Mouse (Mus musculus) spleen, adult 18-20 months (tissue): ENCODE measurements around the gene Tango6.

Source experiments
- DNase-seq, 2 experiments: peaks; one replicate each; pipeline ENCODE4 v3.0.0; 2022; ENCODE audit warnings: mixed read lengths in 2 of 2

The Tango6 gene

GRCm38 (mm10) chr8:106701360-106701759 lies 18.5 kb downstream of the Tango6 start:
- no peak for DNase-seq

GRCm38 (mm10) chr8:106704199-106704900 lies 21.5 kb downstream of the Tango6 start:
- no peak for DNase-seq

GRCm38 (mm10) chr8:106704901-106705321 lies 22.0 kb downstream of the Tango6 start:
- DNase-seq, result no peak

- DNase-seq, result no peak
Measured at GRCm38 (mm10) chr8:106706194-106706593, 23.3 kb downstream of the Tango6 start.

GRCm38 (mm10) chr8:106710002-106710401 lies 27.1 kb downstream of the Tango6 start:
- DNase-seq, result no peak

- no peak for DNase-seq
Measured at GRCm38 (mm10) chr8:106712487-106712886, 29.6 kb downstream of the Tango6 start.

GRCm38 (mm10) chr8:106714297-106714696 lies 31.4 kb downstream of the Tango6 start:
- DNase-seq, result no peak

- peak; percentile 27 to 66 for DNase-seq
Measured at GRCm38 (mm10) chr8:106718091-106718500, 35.2 kb downstream of the Tango6 start.

GRCm38 (mm10) chr8:106720921-106721320 lies 38.1 kb downstream of the Tango6 start:
- no peak for DNase-seq

- DNase-seq, result no peak
Measured at GRCm38 (mm10) chr8:106722453-106722852, 39.6 kb downstream of the Tango6 start.

- no peak for DNase-seq
Measured at GRCm38 (mm10) chr8:106723921-106724320, 41.1 kb downstream of the Tango6 start.

GRCm38 (mm10) chr8:106726551-106726950 lies 43.7 kb downstream of the Tango6 start:
- DNase-seq, result no peak

GRCm38 (mm10) chr8:106727241-106727835 lies 44.5 kb downstream of the Tango6 start:
- no peak for DNase-seq

- DNase-seq, result no peak
Measured at GRCm38 (mm10) chr8:106727889-106728288, 45.0 kb downstream of the Tango6 start.

GRCm38 (mm10) chr8:106732921-106733320 lies 50.1 kb downstream of the Tango6 start:
- DNase-seq, result no peak

GRCm38 (mm10) chr8:106733703-106734102 lies 50.8 kb downstream of the Tango6 start:
- no peak for DNase-seq

GRCm38 (mm10) chr8:106734222-106734621 lies 51.4 kb downstream of the Tango6 start:
- no peak for DNase-seq

GRCm38 (mm10) chr8:106736861-106737662 lies 54.2 kb downstream of the Tango6 start:
- peak; percentile 22 to 44 for DNase-seq

GRCm38 (mm10) chr8:106737846-106738245 lies 55.0 kb downstream of the Tango6 start:
- DNase-seq, result no peak

- DNase-seq, result no peak
Measured at GRCm38 (mm10) chr8:106742321-106742720, 59.5 kb downstream of the Tango6 start.

GRCm38 (mm10) chr8:106743361-106743760 lies 60.5 kb downstream of the Tango6 start:
- DNase-seq, result no peak

GRCm38 (mm10) chr8:106753436-106753835 lies 70.6 kb downstream of the Tango6 start:
- no peak for DNase-seq

GRCm38 (mm10) chr8:106761317-106761716 lies 78.4 kb downstream of the Tango6 start:
- no peak for DNase-seq
